Mouse (Mus musculus) CH12.LX (cell line): ENCODE measurements around the gene Arrb2. TPM values are rescaled to one million over a fixed set of nuclear protein-coding genes. Genes with fewer than 3 reads are reported as not detected.
A peak's percentile ranks its signal among the peaks of the same experiment; 100 is the strongest.
"Not testable (repeated sequence)": the region's sequence is repeated elsewhere in the genome, so short reads cannot be mapped to it uniquely, and the experiment has no call there.

Source experiments
- DNase-seq: peaks from one replicate; pipeline ENCODE4 v3.0.0-alpha.2; 2013; ENCODE audit errors: extremely low read depth
- H3K27ac ChIP-seq: 2 replicates; pipeline ENCODE4 v1.5.1; 2012; ENCODE audit warnings: low read depth, mild to moderate bottlenecking, control low read depth, moderate library complexity; ENCODE audit not compliant: insufficient read depth
- H3K27me3 ChIP-seq: replicated peaks from 2 replicates; pipeline ENCODE3; 2012; ENCODE audit warnings: inconsistent platforms
- H3K36me3 ChIP-seq, 2 experiments: replicated peaks in 1 of 2; 2 replicates each; pipeline versions ENCODE3 to v1.6.1; 2012; ENCODE audit warnings: inconsistent platforms in 1 of 2, low read length in 1 of 2, mild to moderate bottlenecking in 1 of 2, mixed read lengths in 1 of 2, moderate library complexity in 1 of 2; ENCODE audit not compliant: control insufficient read depth in 1 of 2, insufficient read depth in 1 of 2
- H3K4me1 ChIP-seq, 2 experiments: 2 replicates each; pipeline ENCODE4 v1.6.1; 2012; ENCODE audit warnings: inconsistent platforms in 1 of 2, moderate library complexity in 1 of 2; ENCODE audit not compliant: insufficient read depth in 2 of 2, control insufficient read depth in 1 of 2
- H3K4me2 ChIP-seq: 2 replicates; pipeline ENCODE4 v1.6.1; 2012; ENCODE audit warnings: low read depth, mild to moderate bottlenecking, control low read depth; ENCODE audit not compliant: poor library complexity, insufficient read depth, severe bottlenecking
- H3K4me3 ChIP-seq, 3 experiments: fragments of 150-350 bp in 1 of 3; sonication (generic) in 1 of 3; replicated peaks in 1 of 3; 2 replicates each; pipeline versions ENCODE3 to v1.5.1; 2011 to 2012; ENCODE audit warnings: low read depth in 2 of 3, low read length in 2 of 3, mild to moderate bottlenecking in 2 of 3, moderate library complexity in 2 of 3, control low read depth in 1 of 3, improper control_type of control experiment in 1 of 3, inconsistent platforms in 1 of 3, mixed read lengths in 1 of 3; ENCODE audit not compliant: poor library complexity in 1 of 3
- H3K79me2 ChIP-seq: replicated peaks from 2 replicates; pipeline ENCODE4 v1.6.1; 2012; ENCODE audit warnings: mild to moderate bottlenecking, moderate library complexity; ENCODE audit not compliant: control insufficient read depth, poor library complexity, insufficient read depth, severe bottlenecking; ENCODE audit errors: extremely low read depth
- H3K9ac ChIP-seq: 2 replicates; pipeline ENCODE4 v1.6.1; 2012; ENCODE audit warnings: low read depth, mild to moderate bottlenecking, control low read depth, moderate library complexity; ENCODE audit not compliant: insufficient read depth
- H3K9me3 ChIP-seq: replicated peaks from 2 replicates; pipeline ENCODE3; 2012; ENCODE audit warnings: low read length, inconsistent platforms, mixed read lengths
- BHLHE40 ChIP-seq: IDR thresholded peaks from 2 replicates; pipeline ENCODE4 v1.6.1; 2011; ENCODE audit warnings: mild to moderate bottlenecking, low read depth, low read length, improper control_type of control experiment
- CHD1 ChIP-seq: IDR thresholded peaks from 2 replicates; pipeline ENCODE4 v1.6.1; 2012; ENCODE audit warnings: low read depth, low read length, improper control_type of control experiment, inconsistent platforms
- E2F4 ChIP-seq: IDR thresholded peaks from 2 replicates; pipeline ENCODE4 v1.6.1; 2011; ENCODE audit warnings: low read depth, low read length, improper control_type of control experiment; ENCODE audit not compliant: insufficient replicate concordance
- ETS1 ChIP-seq: conservative IDR thresholded peaks from 2 replicates; pipeline ENCODE4 v1.6.1; 2012; ENCODE audit warnings: low read depth, mild to moderate bottlenecking, inconsistent platforms, low read length, improper control_type of control experiment, moderate library complexity
- IRF4 ChIP-seq: IDR thresholded peaks from 2 replicates; pipeline ENCODE4 v1.6.1; 2014; ENCODE audit warnings: low read depth, mild to moderate bottlenecking, inconsistent platforms, low read length, improper control_type of control experiment
- JUND ChIP-seq: conservative IDR thresholded peaks from 2 replicates; pipeline ENCODE4 v1.6.1; 2011; ENCODE audit warnings: low read depth, low read length, improper control_type of control experiment
- KAT2A ChIP-seq: IDR thresholded peaks from 2 replicates; pipeline ENCODE4 v1.6.1; 2012; ENCODE audit warnings: low read length, improper control_type of control experiment, inconsistent platforms; ENCODE audit not compliant: insufficient replicate concordance
- MAX ChIP-seq: IDR thresholded peaks from 2 replicates; pipeline ENCODE4 v1.6.1; 2011; ENCODE audit warnings: low read length, improper control_type of control experiment
- MXI1 ChIP-seq: IDR thresholded peaks from 2 replicates; pipeline ENCODE4 v1.6.1; 2011; ENCODE audit warnings: mild to moderate bottlenecking, low read depth, low read length, improper control_type of control experiment
- RAD21 ChIP-seq: IDR thresholded peaks from 2 replicates; pipeline ENCODE4 v1.6.1; 2011; ENCODE audit warnings: low read depth, mild to moderate bottlenecking, low read length, improper control_type of control experiment, moderate library complexity
- RCOR1 ChIP-seq: conservative IDR thresholded peaks from 2 replicates; pipeline ENCODE4 v1.6.1; 2012; ENCODE audit warnings: low read depth, mild to moderate bottlenecking, inconsistent platforms, low read length, improper control_type of control experiment
- TBP ChIP-seq: conservative IDR thresholded peaks from 2 replicates; pipeline ENCODE4 v1.6.1; 2011; ENCODE audit warnings: low read depth, low read length, improper control_type of control experiment
- TCF12 ChIP-seq: IDR thresholded peaks from 2 replicates; pipeline ENCODE4 v1.6.1; 2014; ENCODE audit warnings: low read depth, mild to moderate bottlenecking, inconsistent platforms, low read length, improper control_type of control experiment
- ZMIZ1 ChIP-seq: IDR thresholded peaks from 2 replicates; pipeline ENCODE4 v1.6.1; 2012; ENCODE audit warnings: low read depth, mild to moderate bottlenecking, inconsistent platforms, low read length, improper control_type of control experiment
- dilution Hi-C: fragments of 300-500 bp; cut with MboI; formaldehyde crosslinking; loops from 2 replicates; pipeline ENCODE4 v1.14.3; 2020; ENCODE audit warnings: low sequenced_read_pairs; ENCODE audit not compliant: extremely low pct_unique_long_range_greater_than_20kb, extremely low pct_ligation_motif_present
- in situ Hi-C: fragments of 300-500 bp; cut with MboI; formaldehyde crosslinking; loops from 3 replicates; pipeline ENCODE4 v1.14.3; 2019; ENCODE audit warnings: low sequenced_read_pairs, low pct_ligation_motif_present, low pct_unique_long_range_greater_than_20kb, mixed read lengths
- polyA plus RNA-seq: library from polyadenylated mRNA; unstranded; fragments of >175 nt; gene quantifications from 2 replicates; pipeline ENCODE4 v1.2.1, GENCODE M21; 2012; ENCODE audit warnings: low read depth; ENCODE audit not compliant: insufficient read length
- total RNA-seq, 2 experiments: library from RNA; depleted of rRNA; stranded (reverse); fragments of 300-350 nt in 1 of 2; fragments of >200 nt in 1 of 2; gene quantifications; 2 replicates each; pipeline ENCODE4 v1.2.3; 2012 to 2014

Gene Arrb2
- total and polyA plus RNA-seq, 3 experiments: 46.0 to 89.7 (median 60.2) TPM

DNA sequence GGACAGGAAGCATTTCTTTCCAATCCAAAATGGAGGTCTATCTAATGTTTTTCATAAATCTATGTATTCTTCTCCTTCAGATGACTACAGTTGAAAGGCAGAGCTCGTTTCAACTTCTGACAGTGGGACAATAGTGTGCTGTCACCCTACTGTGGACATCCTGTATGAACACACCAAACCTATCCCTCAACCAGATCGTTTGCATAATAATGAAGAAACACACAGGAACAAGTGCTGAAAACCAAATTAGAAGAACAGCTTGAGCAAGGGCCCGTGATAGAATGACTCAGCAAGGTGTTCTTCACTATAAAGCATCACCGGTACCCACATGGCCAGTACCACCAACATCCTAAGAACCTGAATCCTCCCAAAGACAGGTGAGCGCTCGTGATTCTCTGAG, 5.8 kb upstream of the Arrb2 start:
- H3K4me1 ChIP-seq, H3K36me3 ChIP-seq, dilution Hi-C loops, H3K27ac ChIP-seq, in situ Hi-C loops, H3K9ac ChIP-seq, H3K4me2 ChIP-seq, H3K4me3 ChIP-seq, H3K9me3 ChIP-seq, H3K27me3 ChIP-seq, H3K79me2 ChIP-seq: not testable (repeated sequence)
- 0 out of 2 replicates have a peak, but pooled peaks have one; percentile 27 for TF ChIP-seq BHLHE40
- DNase-seq: peak; percentile 52

- Histone ChIP-seq H3K4me2 (peak overlapping the region; percentile 27; the same call in 1 of the 2 replicates), H3K36me3 (peaks cover 9 to 25% of the 10 kb centered on the region in 2 experiments), H3K79me2 (peaks cover 9% of the 10 kb centered on the region), H3K4me3 (peak overlapping the region in 2 of 3 experiments; percentile 73 to 87), H3K27me3 (no peaks in the 10 kb centered on the region), H3K9me3 (no peaks in the 10 kb centered on the region), H3K4me1 (peaks cover 11 to 46% of the 10 kb centered on the region in 2 experiments), H3K27ac (no peak overlapping the region), H3K9ac (peak overlapping the region; percentile 21)
- in situ Hi-C loops: no loop called here
- no peak for DNase-seq
- dilution Hi-C loops: no loop called here
- TF ChIP-seq E2F4 (no peak), KAT2A (no peak), IRF4 (no peak), CHD1 (no peak), MAX (no peak), BHLHE40 (no peak), ZMIZ1 (no peak), RCOR1 (no peak), RAD21 (no peak), ETS1 (no peak), MXI1 (no peak), JUND (no peak), TBP (no peak), TCF12 (no peak)
Measured at GRCm38 (mm10) chr11:70431574-70431973, 861 bp upstream of the Arrb2 start.
